Mouse (Mus musculus): ENCODE measurements around the gene Nkx1-2. TPM values are rescaled to one million over a fixed set of nuclear protein-coding genes. Genes with fewer than 3 reads are reported as not detected.

Gene Nkx1-2
- not detected in 2 replicates for total RNA-seq (2017)

GRCm38 (mm10) chr7:132599071-132599975 lies at the start of gene Nkx1-2:
Gene Nkx1-2, minus strand, starts transcription at chr7:132599637.
- no peak for ATAC-seq (ENCODE audit: extremely low read depth, insufficient number of reproducible peaks, low FRiP score, poor library complexity, severe bottlenecking)

- no peak for ATAC-seq (ENCODE audit: extremely low read depth, insufficient number of reproducible peaks, low FRiP score, poor library complexity, severe bottlenecking)
These were observed 47.1 kb upstream of the Nkx1-2 start for GRCm38 (mm10) chr7:132646514-132646913.

- no peak for ATAC-seq (ENCODE audit: extremely low read depth, insufficient number of reproducible peaks, low FRiP score, poor library complexity, severe bottlenecking)
These were observed 45.3 kb upstream of the Nkx1-2 start for GRCm38 (mm10) chr7:132644605-132645279.

GRCm38 (mm10) chr7:132641606-132642005 lies 42.2 kb upstream of the Nkx1-2 start:
- ATAC-seq (ENCODE audit: extremely low read depth, insufficient number of reproducible peaks, low FRiP score, poor library complexity, severe bottlenecking), result no peak

GRCm38 (mm10) chr7:132640946-132641345 lies 41.5 kb upstream of the Nkx1-2 start:
- no peak for ATAC-seq (ENCODE audit: extremely low read depth, insufficient number of reproducible peaks, low FRiP score, poor library complexity, severe bottlenecking)

- peak; percentile 23; the same call in 1 of the 2 replicates for ATAC-seq (ENCODE audit: extremely low read depth, insufficient number of reproducible peaks, low FRiP score, poor library complexity, severe bottlenecking)
These were observed 39.1 kb upstream of the Nkx1-2 start for GRCm38 (mm10) chr7:132638446-132639087.

- ATAC-seq (ENCODE audit: extremely low read depth, insufficient number of reproducible peaks, low FRiP score, poor library complexity, severe bottlenecking), result no peak
These were observed 37.9 kb upstream of the Nkx1-2 start for GRCm38 (mm10) chr7:132637292-132637691.

GRCm38 (mm10) chr7:132631313-132631712 lies 31.9 kb upstream of the Nkx1-2 start:
- ATAC-seq (ENCODE audit: extremely low read depth, insufficient number of reproducible peaks, low FRiP score, poor library complexity, severe bottlenecking), result no peak

GRCm38 (mm10) chr7:132627448-132627847 lies 28.0 kb upstream of the Nkx1-2 start:
- no peak for ATAC-seq (ENCODE audit: extremely low read depth, insufficient number of reproducible peaks, low FRiP score, poor library complexity, severe bottlenecking)

- no peak for ATAC-seq (ENCODE audit: extremely low read depth, insufficient number of reproducible peaks, low FRiP score, poor library complexity, severe bottlenecking)
These were observed 26.7 kb upstream of the Nkx1-2 start for GRCm38 (mm10) chr7:132626174-132626573.

- no peak for ATAC-seq (ENCODE audit: extremely low read depth, insufficient number of reproducible peaks, low FRiP score, poor library complexity, severe bottlenecking)
These were observed 24.7 kb upstream of the Nkx1-2 start for GRCm38 (mm10) chr7:132624161-132624560.

- ATAC-seq (ENCODE audit: extremely low read depth, insufficient number of reproducible peaks, low FRiP score, poor library complexity, severe bottlenecking), result no peak
These were observed 20.8 kb upstream of the Nkx1-2 start for GRCm38 (mm10) chr7:132619975-132620918.

GRCm38 (mm10) chr7:132619549-132619948 lies 20.1 kb upstream of the Nkx1-2 start:
- ATAC-seq (ENCODE audit: extremely low read depth, insufficient number of reproducible peaks, low FRiP score, poor library complexity, severe bottlenecking), result no peak

GRCm38 (mm10) chr7:132617021-132617564 lies 17.7 kb upstream of the Nkx1-2 start:
- ATAC-seq (ENCODE audit: extremely low read depth, insufficient number of reproducible peaks, low FRiP score, poor library complexity, severe bottlenecking), result no peak

- ATAC-seq (ENCODE audit: extremely low read depth, insufficient number of reproducible peaks, low FRiP score, poor library complexity, severe bottlenecking), result no peak
These were observed 17.0 kb upstream of the Nkx1-2 start for GRCm38 (mm10) chr7:132616391-132616790.

GRCm38 (mm10) chr7:132615346-132615745 lies 15.9 kb upstream of the Nkx1-2 start:
- ATAC-seq (ENCODE audit: extremely low read depth, insufficient number of reproducible peaks, low FRiP score, poor library complexity, severe bottlenecking), result no peak

GRCm38 (mm10) chr7:132611530-132611929 lies 12.1 kb upstream of the Nkx1-2 start:
- ATAC-seq (ENCODE audit: extremely low read depth, insufficient number of reproducible peaks, low FRiP score, poor library complexity, severe bottlenecking), result no peak

All from neutrophil, adult 5-6 weeks (primary cell).